ENCODE assay signal across 18 mouse cellular contexts in genomic region chr3:17452984-17453383, GRCm38 (mm10).
DNase-seq lines count a peak whose midpoint lies in the region; ATAC-seq and TF ChIP-seq lines count a peak whose summit lies in the region.
"Had no signal": no experiment of that assay in that cellular context is flagged by ENCODE, and none has a peak within 500 bp of the region (broad histone marks: within the 10 kb centered on the region; RNA-seq: fewer than 3 reads in every experiment).

No protein-coding gene starts in this region.

- H3K4me3 ChIP-seq in forebrain, embryonic 13.5 days: no peak overlapping the region
- no peak overlapping the region for H3K4me3 ChIP-seq in forebrain, embryonic 12.5 days (replicated peaks)
- H3K4me3 ChIP-seq in forebrain, embryonic 15.5 days: no peak overlapping the region
- no peak overlapping the region for H3K4me3 ChIP-seq in forebrain, embryonic 10.5 days
- H3K4me3 ChIP-seq in forebrain, postnatal 0 days (ENCODE audit: low read depth, low read length): no peak overlapping the region
- H3K4me3 ChIP-seq: embryonic facial prominence, embryonic 10.5 days; embryonic facial prominence, embryonic 12.5 days had no signal

- ATAC-seq in forebrain, embryonic 13.5 days: peak; percentile 55; the same call in 1 of the 2 replicates
- ATAC-seq in forebrain, embryonic 12.5 days (ENCODE audit: low FRiP score): no peak
- peak; percentile 75 for ATAC-seq in forebrain, embryonic 15.5 days (replicated peaks)
- no peak for ATAC-seq in forebrain, postnatal 0 days
- no peak for ATAC-seq in granulocyte monocyte progenitor cell, adult 5-6 weeks (replicated peaks; ENCODE audit: poor library complexity, severe bottlenecking)

- no peak overlapping the region for H3K4me2 ChIP-seq in forebrain, embryonic 13.5 days
- H3K4me2 ChIP-seq in forebrain, embryonic 12.5 days: no peak overlapping the region
- no peak overlapping the region for H3K4me2 ChIP-seq in forebrain, embryonic 15.5 days (replicated peaks)
- H3K4me2 ChIP-seq in forebrain, postnatal 0 days (ENCODE audit: low read depth): no peak overlapping the region
- H3K4me2 ChIP-seq: embryonic facial prominence, embryonic 12.5 days had no signal

- no peaks in the 10 kb centered on the region for H3K27me3 ChIP-seq in forebrain, embryonic 13.5 days
- no peaks in the 10 kb centered on the region for H3K27me3 ChIP-seq in forebrain, embryonic 12.5 days
- no peaks in the 10 kb centered on the region for H3K27me3 ChIP-seq in forebrain, embryonic 15.5 days
- no peaks in the 10 kb centered on the region for H3K27me3 ChIP-seq in forebrain, embryonic 10.5 days (ENCODE audit: poor library complexity, severe bottlenecking)
- H3K27me3 ChIP-seq in forebrain, postnatal 0 days (ENCODE audit: insufficient read depth, low read length): no peaks in the 10 kb centered on the region
- H3K27me3 ChIP-seq: embryonic facial prominence, embryonic 12.5 days had no signal

- no peaks in the 10 kb centered on the region for H3K36me3 ChIP-seq in forebrain, embryonic 13.5 days (ENCODE audit: poor library complexity, severe bottlenecking)
- H3K36me3 ChIP-seq in forebrain, embryonic 12.5 days (replicated peaks): no peaks in the 10 kb centered on the region
- no peaks in the 10 kb centered on the region for H3K36me3 ChIP-seq in forebrain, embryonic 15.5 days
- no peaks in the 10 kb centered on the region for H3K36me3 ChIP-seq in forebrain, embryonic 10.5 days (replicated peaks)
- H3K36me3 ChIP-seq in forebrain, postnatal 0 days (ENCODE audit: insufficient read depth): no peaks in the 10 kb centered on the region
- H3K36me3 ChIP-seq: embryonic facial prominence, embryonic 10.5 days; embryonic facial prominence, embryonic 12.5 days had no signal

- no peaks in the 10 kb centered on the region for H3K4me1 ChIP-seq in forebrain, embryonic 13.5 days
- H3K4me1 ChIP-seq in forebrain, embryonic 12.5 days: no peaks in the 10 kb centered on the region
- 0 out of 2 replicates have a peak, but pooled peaks cover 3% of the 10 kb centered on the region for H3K4me1 ChIP-seq in forebrain, embryonic 15.5 days
- no peaks in the 10 kb centered on the region for H3K4me1 ChIP-seq in forebrain, embryonic 10.5 days
- no peaks in the 10 kb centered on the region for H3K4me1 ChIP-seq in forebrain, postnatal 0 days (ENCODE audit: insufficient read depth)
- H3K4me1 ChIP-seq: embryonic facial prominence, embryonic 10.5 days; embryonic facial prominence, embryonic 12.5 days had no signal

- no peak for TF ChIP-seq POLR2A in brain, embryonic 14.5 days (IDR thresholded peaks at IDR 0.05; ENCODE audit: borderline replicate concordance, extremely low read depth, insufficient read depth, insufficient read length, poor library complexity, severe bottlenecking)

- no peak overlapping the region for H3K27ac ChIP-seq in forebrain, embryonic 13.5 days
- no peak overlapping the region for H3K27ac ChIP-seq in forebrain, embryonic 12.5 days
- H3K27ac ChIP-seq in forebrain, embryonic 15.5 days (replicated peaks): no peak overlapping the region
- no peak overlapping the region for H3K27ac ChIP-seq in forebrain, embryonic 10.5 days
- H3K27ac ChIP-seq in forebrain, postnatal 0 days (ENCODE audit: low read depth, low read length): no peak overlapping the region
- H3K27ac ChIP-seq: embryonic facial prominence, embryonic 10.5 days; embryonic facial prominence, embryonic 12.5 days had no signal

- DNase-seq in forebrain, embryonic 10.5 days (ENCODE audit: extremely low spot score, low spot score): no peak
- peak; percentile 60 for DNase-seq in brain, embryonic 14.5 days (ENCODE audit: low read depth)
- DNase-seq in forebrain, postnatal 0 days: peak; percentile 3
- DNase-seq: adrenal gland, adult 2 months; adrenal gland, postnatal 10 days; adrenal gland, postnatal 25 days; B cell, adult 2 months; cerebellum, adult 11-12 months; cerebellum, adult 2 months; cerebellum, adult 9-10 months; cerebellum, postnatal 10 days; cerebellum, postnatal 25 days had no signal

- no peaks in the 10 kb centered on the region for H3K9me3 ChIP-seq in forebrain, embryonic 13.5 days (replicated peaks)
- no peaks in the 10 kb centered on the region for H3K9me3 ChIP-seq in forebrain, embryonic 12.5 days
- no peaks in the 10 kb centered on the region for H3K9me3 ChIP-seq in forebrain, embryonic 15.5 days
- H3K9me3 ChIP-seq in forebrain, embryonic 10.5 days: no peaks in the 10 kb centered on the region
- H3K9me3 ChIP-seq in forebrain, postnatal 0 days (ENCODE audit: low read length): no peaks in the 10 kb centered on the region
- H3K9me3 ChIP-seq: embryonic facial prominence, embryonic 10.5 days; embryonic facial prominence, embryonic 12.5 days had no signal

- no peak overlapping the region for H3K9ac ChIP-seq in forebrain, embryonic 13.5 days
- H3K9ac ChIP-seq in forebrain, embryonic 12.5 days: no peak overlapping the region
- H3K9ac ChIP-seq in forebrain, embryonic 15.5 days (replicated peaks): no peak overlapping the region
- H3K9ac ChIP-seq in forebrain, postnatal 0 days: no peak overlapping the region
- H3K9ac ChIP-seq: embryonic facial prominence, embryonic 12.5 days had no signal

- no peak for TF ChIP-seq CTCF in brain, embryonic 14.5 days (IDR thresholded peaks at IDR 0.05; ENCODE audit: borderline replicate concordance, extremely low read depth, insufficient read depth, insufficient read length)
- TF ChIP-seq CTCF in forebrain, postnatal 0 days (IDR thresholded peaks at IDR 0.05; ENCODE audit: low read depth): no peak

- 38% methylated on average over 1 of the region's 1 CpGs for WGBS in forebrain, embryonic 13.5 days
- 69% methylated on average over 1 of the region's 1 CpGs for WGBS in forebrain, embryonic 12.5 days
- 22% methylated on average over 1 of the region's 1 CpGs for WGBS in forebrain, embryonic 15.5 days
- 89% methylated on average over 1 of the region's 1 CpGs for WGBS in forebrain, embryonic 10.5 days
- WGBS in forebrain, postnatal 0 days: 29% methylated on average over 1 of the region's 1 CpGs

Comparison
In these comparisons a context has a peak if more than half of its experiments do, and no peak if none do; other contexts are left out.
1. ATAC-seq: peak in forebrain, embryonic 13.5 days (single experiment) and forebrain, embryonic 15.5 days (single experiment); none in forebrain, embryonic 12.5 days (single experiment), forebrain, postnatal 0 days (single experiment) and granulocyte monocyte progenitor cell, adult 5-6 weeks (single experiment).